Mouse (Mus musculus) frontal cortex, postnatal 10 days (tissue): ENCODE results near the gene Pdcd11.

Experiments used
- DNase-seq, 2 experiments: peaks; one replicate each; pipeline ENCODE4 v3.0.0; 2022; ENCODE audit warnings: low spot score in 2 of 2, mixed read lengths in 1 of 2

The Pdcd11 gene

DNA sequence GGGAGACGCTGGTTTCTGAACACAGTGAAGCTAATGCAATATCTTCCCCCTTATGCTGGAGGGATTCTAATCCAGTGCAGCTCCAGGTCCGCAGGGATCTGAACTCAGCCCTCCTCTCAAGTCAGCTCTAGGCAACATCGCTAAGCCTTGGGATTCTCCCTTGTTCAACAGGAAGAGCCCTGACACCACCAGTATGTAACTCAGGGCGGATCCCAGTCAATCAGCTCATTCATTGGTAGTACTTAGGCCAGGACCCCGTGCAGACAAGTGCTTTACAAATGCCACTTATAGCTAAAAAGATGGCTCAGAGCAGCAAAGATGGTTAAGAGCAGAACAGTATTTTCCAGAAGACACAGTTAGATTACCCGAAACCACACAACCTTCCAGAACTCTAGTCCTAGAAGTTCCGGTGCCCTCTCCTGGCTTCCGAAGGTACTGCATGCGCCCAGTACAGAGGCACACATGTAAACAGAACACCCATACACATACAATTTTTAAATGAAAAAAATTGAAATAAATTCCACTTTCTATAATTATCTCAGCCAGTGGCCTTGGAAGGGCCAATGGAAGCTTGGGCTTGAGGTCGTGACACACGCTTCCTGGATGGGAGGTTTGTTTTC, 78.3 kb downstream of the Pdcd11 start:
- DNase-seq, result peak; percentile 46 to 79

DNA sequence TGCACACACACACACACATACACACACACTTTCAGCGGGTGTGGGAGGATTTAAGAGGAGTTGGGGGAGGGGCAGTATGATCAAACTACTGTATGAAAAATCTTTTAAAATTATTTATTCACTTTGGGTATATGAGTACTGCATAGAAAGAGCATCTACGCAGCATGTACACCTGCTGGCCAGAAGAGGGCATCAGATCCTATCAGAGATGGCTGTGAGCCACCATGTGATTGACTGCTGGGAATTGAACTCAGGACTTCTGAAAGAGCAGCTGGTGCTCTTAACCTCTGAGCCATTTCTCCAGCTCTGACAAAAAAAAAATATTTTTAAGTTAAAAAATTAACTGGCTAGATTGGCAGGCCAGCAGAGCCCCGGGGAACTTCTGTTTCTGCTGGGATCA, 83.9 kb downstream of the Pdcd11 start:
- no peak for DNase-seq

DNA sequence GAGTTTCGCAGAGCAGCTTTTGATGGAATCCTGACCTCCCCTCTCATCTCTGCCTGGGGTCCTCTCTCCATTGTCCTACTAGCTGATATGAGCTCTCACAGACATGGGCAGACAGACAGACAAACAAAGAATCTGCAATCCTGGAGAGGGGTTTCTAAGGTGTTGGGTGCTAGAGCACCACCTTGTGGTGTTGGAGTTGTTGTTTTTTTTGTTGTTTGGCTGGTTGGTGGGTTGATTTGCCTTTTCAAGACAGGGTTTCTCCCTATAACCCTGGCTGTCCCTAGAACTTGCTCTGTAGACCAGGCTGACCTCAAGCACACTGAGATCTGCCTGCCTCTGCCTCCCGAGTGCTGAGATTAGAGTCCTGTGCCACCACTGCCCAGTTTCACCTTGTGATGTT, 84.9 kb downstream of the Pdcd11 start:
- DNase-seq, result no peak

DNA sequence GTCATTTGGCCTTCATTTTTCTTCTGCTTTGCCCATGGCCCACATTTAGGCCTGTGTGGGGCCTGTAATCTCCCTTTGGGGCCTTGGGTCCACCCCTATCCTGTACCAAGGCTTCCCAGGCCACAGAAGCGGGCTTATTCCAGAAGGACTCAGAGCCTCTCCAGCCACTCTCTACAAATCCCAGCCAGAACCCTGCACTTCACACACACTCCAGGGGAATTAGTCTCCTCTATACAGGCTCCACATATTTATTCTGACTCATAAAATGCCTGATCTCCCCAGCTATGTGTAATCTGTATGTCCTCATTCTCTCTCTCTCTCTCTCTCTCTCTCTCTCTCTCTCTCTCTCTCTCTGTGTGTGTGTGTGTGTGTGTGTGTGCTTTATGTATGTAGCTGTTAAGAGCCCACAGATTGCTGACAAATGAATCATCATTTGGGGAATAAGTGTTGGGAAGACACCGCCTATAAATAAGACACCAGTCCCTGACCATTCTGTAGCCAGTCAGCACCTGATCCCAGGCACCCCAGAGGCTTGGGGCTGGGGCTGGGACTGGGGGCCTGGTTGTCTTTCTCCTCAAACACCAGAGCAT, 86.4 kb downstream of the Pdcd11 start:
- no peak for DNase-seq

DNA sequence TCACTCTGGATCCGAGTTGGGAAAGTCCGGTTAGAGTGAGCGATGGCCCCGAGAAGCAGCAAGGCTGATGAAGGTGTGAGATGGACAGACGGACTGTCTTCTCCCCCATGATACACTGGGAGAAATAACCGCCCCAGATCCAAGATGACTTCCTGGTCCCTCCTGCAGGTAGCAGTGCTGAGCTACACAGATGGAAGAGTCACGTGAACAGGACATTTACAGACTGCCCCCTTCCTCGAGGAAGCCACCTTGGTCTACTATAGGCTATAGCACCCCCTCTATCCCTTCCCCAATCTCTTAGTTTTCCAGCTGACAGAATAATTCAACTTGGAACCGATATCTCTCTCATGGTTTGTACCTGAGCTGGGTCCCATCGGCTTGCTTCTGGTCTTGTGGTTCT, 87.4 kb downstream of the Pdcd11 start:
- peak in 1 of 2 experiments; percentile 40 for DNase-seq

DNA sequence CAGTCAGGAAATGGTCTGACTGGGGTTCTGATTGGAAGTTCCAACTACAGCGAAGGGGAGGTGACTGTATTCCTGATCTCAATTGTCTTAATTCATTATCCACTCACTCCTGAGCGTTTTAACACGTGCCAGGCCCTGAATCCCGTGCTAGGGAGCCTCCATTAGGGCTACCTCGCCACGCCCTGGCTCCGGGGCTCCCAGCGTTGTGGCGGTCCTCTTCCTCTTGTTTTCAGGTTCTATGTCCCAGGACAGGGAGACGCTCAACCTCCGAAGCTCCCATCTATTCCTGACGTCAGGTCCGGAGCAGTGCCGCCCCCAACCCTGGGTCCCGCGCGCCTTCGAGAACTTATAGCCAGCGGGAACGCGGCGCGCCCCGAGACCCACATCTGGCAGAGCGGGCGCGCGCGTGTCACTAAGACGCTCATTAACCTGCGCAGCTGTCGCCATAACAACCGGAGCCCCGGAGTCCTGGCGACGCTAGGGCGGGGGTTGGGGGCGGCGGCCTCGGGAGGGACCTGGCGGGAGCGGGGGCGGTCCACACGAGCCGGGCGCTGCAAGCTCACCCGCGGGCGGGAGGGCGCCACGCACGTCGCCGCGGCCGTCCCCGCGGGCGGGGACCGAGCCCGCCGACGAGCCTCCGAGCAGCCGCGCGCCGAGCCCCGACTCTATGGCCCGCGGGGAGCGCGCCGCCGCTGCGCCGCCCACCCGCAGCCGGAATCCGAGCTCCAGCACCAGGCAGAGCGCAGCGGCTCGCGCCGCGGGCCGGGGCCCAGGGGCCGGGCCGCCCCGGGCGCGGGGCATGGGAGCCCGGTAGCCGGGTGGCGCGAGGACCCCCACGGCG, 88.1 kb downstream of the Pdcd11 start, which contains the start of gene Neurl1a:
Gene Neurl1a (plus strand): TSS at position 390 of the 841 bp plus-strand sequence.
- DNase-seq, result peak; percentile 53 to 67

DNA sequence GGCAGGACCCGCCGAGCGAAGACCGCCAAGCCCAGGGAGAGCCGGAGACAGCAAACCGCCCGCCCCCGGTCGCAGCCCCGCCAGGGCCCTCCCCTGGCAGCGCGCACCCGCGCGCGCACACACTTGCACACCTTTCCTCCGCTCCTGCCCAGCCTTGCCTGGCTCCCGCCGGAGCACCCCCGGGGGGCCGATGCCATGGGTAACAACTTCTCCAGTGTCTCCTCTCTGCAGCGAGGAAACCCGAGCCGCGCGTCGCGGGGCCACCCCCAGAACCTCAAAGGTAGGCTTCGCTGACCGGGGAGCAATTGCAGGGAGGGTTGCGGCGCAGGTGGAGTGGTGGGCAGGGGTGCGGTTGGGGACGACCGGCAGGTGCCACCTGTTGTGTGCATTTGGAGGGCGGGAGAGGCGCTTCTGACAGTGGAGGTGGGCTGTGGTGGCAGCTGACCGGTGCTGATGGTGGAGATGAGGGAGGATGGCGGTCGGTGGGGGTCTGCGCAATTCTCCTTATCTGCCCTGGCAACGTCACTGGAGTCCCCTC, 88.8 kb downstream of the Pdcd11 start:
- DNase-seq, result peak; percentile 44 to 54

DNA sequence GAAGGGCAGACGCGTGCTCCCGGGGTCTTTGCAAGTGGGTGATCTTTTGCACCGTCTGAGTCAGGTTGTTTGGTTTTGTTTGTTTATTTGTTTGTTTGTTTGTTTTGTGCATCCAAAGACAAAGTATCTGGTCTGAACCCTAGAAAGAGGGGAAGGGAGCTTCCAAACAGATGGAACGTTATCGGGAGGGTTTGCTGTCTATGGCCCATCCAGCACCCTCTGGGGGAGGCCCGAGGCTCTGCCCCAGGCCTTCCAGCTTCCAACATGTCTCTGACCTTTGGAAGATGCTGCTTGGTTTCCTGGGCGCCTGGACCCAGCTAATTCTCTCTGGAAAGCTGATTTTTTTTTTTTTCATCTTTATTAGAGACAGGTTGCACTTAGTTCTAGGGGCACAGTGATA, 89.4 kb downstream of the Pdcd11 start:
- no peak for DNase-seq
